Mouse (Mus musculus) stomach, postnatal 0 days (tissue): ENCODE measurements at regions not wholly inside any gene's neighbourhood (a gene's known extent, or its start where the extent isn't known, plus 50 kb on each side); places are given as distances from the start of the nearest gene placed in this dataset.

Source experiments
- CTCF ChIP-seq: IDR thresholded peaks from 2 replicates; pipeline ENCODE4 v1.5.1; 2016; ENCODE audit warnings: antibody characterized with exemption, low read depth, mild to moderate bottlenecking, moderate library complexity
- EP300 ChIP-seq: optimal IDR thresholded peaks from 2 replicates; pipeline ENCODE3; 2016; ENCODE audit warnings: antibody characterized with exemption

DNA sequence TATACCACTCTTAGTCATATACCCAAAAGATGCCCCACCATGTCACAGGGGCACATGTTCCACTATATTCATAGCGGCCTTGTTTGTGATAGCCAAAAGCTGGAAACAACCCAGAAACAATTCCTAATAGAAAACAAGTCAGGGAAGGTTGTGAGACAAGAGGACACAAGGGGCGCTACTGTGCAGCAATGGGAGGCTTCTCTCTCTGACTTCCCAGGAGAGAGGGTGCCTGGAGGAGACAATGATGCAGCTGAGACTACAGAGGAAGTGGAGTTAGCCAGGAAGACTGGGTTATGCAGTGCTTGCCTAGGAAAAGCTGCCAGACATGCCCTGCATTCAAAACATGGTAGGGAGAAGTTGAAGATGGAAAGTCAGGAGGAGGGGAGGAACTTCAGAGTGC is 102.6 kb downstream of the Stard3nl start:
- TF ChIP-seq CTCF: no peak
- TF ChIP-seq EP300: no peak
